8 mouse cellular contexts compared by ENCODE assay signal in genomic region chr4:136285811-136286371, GRCm38 (mm10). TPM values are rescaled to one million over a fixed set of nuclear protein-coding genes. Genes with fewer than 3 reads are reported as not detected.
DNase-seq lines count a peak whose midpoint lies in the region; ATAC-seq and TF ChIP-seq lines count a peak whose summit lies in the region.

No protein-coding gene starts in this region.

- DNase-seq in CD8-positive naive resting alpha-beta T cell, adult 2 months (ENCODE audit: low read depth in 2 of 2, low spot score in 2 of 2) = peak; percentile 90 to 94
- DNase-seq in c-Kit-positive CD71-negative TER-119-negative erythroid progenitor cells, embryonic 14.5 days (ENCODE audit: low read depth) = peak; percentile 92
- peak; percentile 94 for DNase-seq in forebrain, embryonic 10.5 days (ENCODE audit: extremely low spot score, low spot score)
- peak; percentile 98 to 99 for DNase-seq in kidney, postnatal 25 days
- DNase-seq in liver, embryonic 14.5 days (ENCODE audit: low read depth in 3 of 3, low spot score in 3 of 3) = peak; percentile 94
- peak; percentile 96 for DNase-seq in neural tube, embryonic 11.5 days (ENCODE audit: low spot score)
- DNase-seq in stomach, postnatal 0 days (ENCODE audit: low spot score) = peak; percentile 96

- H3K4me3 ChIP-seq in forebrain, embryonic 10.5 days = peak overlapping the region; percentile 68
- H3K4me3 ChIP-seq in heart, embryonic 15.5 days = peak overlapping the region; percentile 75
- peak overlapping the region; percentile 64 to 78 for H3K4me3 ChIP-seq in liver, embryonic 14.5 days (ENCODE audit: insufficient read depth in 1 of 2, low read depth in 2 of 2, low read length in 2 of 2)
- peak overlapping the region; percentile 65 for H3K4me3 ChIP-seq in neural tube, embryonic 11.5 days (ENCODE audit: low read depth, low read length)
- peak overlapping the region; percentile 67 for H3K4me3 ChIP-seq in stomach, postnatal 0 days (ENCODE audit: low read depth, low read length)

- H3K9me3 ChIP-seq in forebrain, embryonic 10.5 days = peaks cover 19% of the 10 kb centered on the region
- no peaks in the 10 kb centered on the region for H3K9me3 ChIP-seq in heart, embryonic 15.5 days (replicated peaks)
- peaks cover 3% of the 10 kb centered on the region for H3K9me3 ChIP-seq in liver, embryonic 14.5 days (ENCODE audit: control insufficient read depth, low read length)
- no peaks in the 10 kb centered on the region for H3K9me3 ChIP-seq in neural tube, embryonic 11.5 days (ENCODE audit: control insufficient read depth, low read length)
- H3K9me3 ChIP-seq in stomach, postnatal 0 days (ENCODE audit: control insufficient read depth, low read length) = no peaks in the 10 kb centered on the region

- H3K9ac ChIP-seq in heart, embryonic 15.5 days = peak overlapping the region; percentile 68
- H3K9ac ChIP-seq in liver, embryonic 14.5 days (replicated peaks) = peak overlapping the region; percentile 73
- H3K9ac ChIP-seq in neural tube, embryonic 11.5 days (ENCODE audit: low read length) = peak overlapping the region; percentile 76
- peak overlapping the region; percentile 70 for H3K9ac ChIP-seq in stomach, postnatal 0 days (ENCODE audit: low read length)

- H3K4me2 ChIP-seq in heart, embryonic 15.5 days = peak overlapping the region; percentile 91
- H3K4me2 ChIP-seq in liver, embryonic 14.5 days (ENCODE audit: low read depth) = peak overlapping the region; percentile 82
- peak overlapping the region; percentile 54 for H3K4me2 ChIP-seq in neural tube, embryonic 11.5 days (ENCODE audit: low read depth)
- peak overlapping the region; percentile 77 for H3K4me2 ChIP-seq in stomach, postnatal 0 days (replicated peaks; ENCODE audit: low read depth)

- 1% methylated on average over 29 of the region's 29 CpGs for WGBS in forebrain, embryonic 10.5 days
- under 1% methylated on average over 29 of the region's 29 CpGs for WGBS in heart, embryonic 15.5 days
- 0% methylated on average over 29 of the region's 29 CpGs for WGBS in liver, embryonic 14.5 days (ENCODE audit: insufficient replicate concordance)
- under 1% methylated on average over 29 of the region's 29 CpGs for WGBS in neural tube, embryonic 11.5 days
- WGBS in stomach, postnatal 0 days = under 1% methylated on average over 29 of the region's 29 CpGs

- TF ChIP-seq EP300 in liver, embryonic 14.5 days (IDR thresholded peaks at IDR 0.05; ENCODE audit: low read depth) = no peak
- TF ChIP-seq EP300 in stomach, postnatal 0 days (optimal IDR thresholded peaks at IDR 0.05) = no peak

- peak overlapping the region; percentile 91 for H3K27ac ChIP-seq in forebrain, embryonic 10.5 days
- H3K27ac ChIP-seq in heart, embryonic 15.5 days = peak overlapping the region; percentile 98
- peak overlapping the region; percentile 49 for H3K27ac ChIP-seq in liver, embryonic 14.5 days
- H3K27ac ChIP-seq in neural tube, embryonic 11.5 days (ENCODE audit: low read depth, low read length) = peak overlapping the region; percentile 85
- H3K27ac ChIP-seq in stomach, postnatal 0 days (replicated peaks) = peak overlapping the region; percentile 95

- H3K27me3 ChIP-seq in forebrain, embryonic 10.5 days (ENCODE audit: poor library complexity, severe bottlenecking) = peaks cover 31% of the 10 kb centered on the region
- H3K27me3 ChIP-seq in heart, embryonic 15.5 days = no peaks in the 10 kb centered on the region
- H3K27me3 ChIP-seq in liver, embryonic 14.5 days (ENCODE audit: control insufficient read depth, insufficient read depth, low read length) = no peaks in the 10 kb centered on the region; the same call in 1 of the 2 replicates
- H3K27me3 ChIP-seq in neural tube, embryonic 11.5 days (ENCODE audit: control insufficient read depth, insufficient read depth, low read length) = peaks cover 17% of the 10 kb centered on the region
- no peaks in the 10 kb centered on the region for H3K27me3 ChIP-seq in stomach, postnatal 0 days (ENCODE audit: control insufficient read depth, insufficient read depth, low read length)

- H3K36me3 ChIP-seq in forebrain, embryonic 10.5 days (replicated peaks) = peaks cover 37% of the 10 kb centered on the region
- peaks cover 40% of the 10 kb centered on the region for H3K36me3 ChIP-seq in heart, embryonic 15.5 days
- peaks cover 17% of the 10 kb centered on the region; the same call in 1 of the 2 replicates for H3K36me3 ChIP-seq in liver, embryonic 14.5 days (replicated peaks; ENCODE audit: control insufficient read depth, insufficient read depth, low read depth)
- H3K36me3 ChIP-seq in neural tube, embryonic 11.5 days (ENCODE audit: control insufficient read depth, insufficient read depth, low read length) = peaks cover 14% of the 10 kb centered on the region
- peaks cover 24% of the 10 kb centered on the region for H3K36me3 ChIP-seq in stomach, postnatal 0 days (ENCODE audit: control insufficient read depth, insufficient read depth, low read length)

- peak; percentile 86 for ATAC-seq in heart, embryonic 15.5 days (replicated peaks; ENCODE audit: insufficient number of reproducible peaks, insufficient read depth, low FRiP score, low read depth)
- peak; percentile 90 for ATAC-seq in liver, embryonic 14.5 days (ENCODE audit: insufficient read depth)
- peak; percentile 78 for ATAC-seq in neural tube, embryonic 11.5 days (ENCODE audit: insufficient read depth, low FRiP score, low TSS enrichment)
- peak; percentile 84 for ATAC-seq in stomach, postnatal 0 days (ENCODE audit: low FRiP score, low TSS enrichment)

- peaks cover 75% of the 10 kb centered on the region for H3K4me1 ChIP-seq in forebrain, embryonic 10.5 days
- peaks cover 46% of the 10 kb centered on the region for H3K4me1 ChIP-seq in heart, embryonic 15.5 days (replicated peaks)
- H3K4me1 ChIP-seq in liver, embryonic 14.5 days (replicated peaks; ENCODE audit: control insufficient read depth in 2 of 2, insufficient read depth in 2 of 2, low read length in 1 of 2) = peaks cover 7 to 9% of the 10 kb centered on the region in 2 experiments; a peak in 2 of 4 replicates
- peaks cover 22% of the 10 kb centered on the region for H3K4me1 ChIP-seq in neural tube, embryonic 11.5 days (ENCODE audit: control insufficient read depth, insufficient read depth, low read length)
- peaks cover 2% of the 10 kb centered on the region for H3K4me1 ChIP-seq in stomach, postnatal 0 days (replicated peaks; ENCODE audit: control insufficient read depth, insufficient read depth)

- TF ChIP-seq CTCF in liver, embryonic 14.5 days (IDR thresholded peaks at IDR 0.05; ENCODE audit: low read depth) = no peak
- TF ChIP-seq CTCF in stomach, postnatal 0 days (IDR thresholded peaks at IDR 0.05; ENCODE audit: low read depth) = no peak; the same call in 1 of the 2 replicates

RNA-seq across cellular contexts. Expression of gene Zfp46, which starts 1.4 kb away (rescaled TPM):
- polyA plus RNA-seq in forebrain, embryonic 10.5 days (2016; fragmentation: Nextera tagmentation; extraction: Ambion mirVana) = 21.1 and 21.8 TPM in 2 replicates
- 18.3 and 21.5 TPM in 2 replicates for polyA plus RNA-seq in heart, embryonic 15.5 days (2015; fragmentation: Nextera tagmentation; extraction: Ambion mirVana)
- polyA plus RNA-seq in liver, embryonic 14.5 days (2012; rRNA removed) = 2.6 and 2.7 TPM in 2 replicates
- polyA plus RNA-seq in liver, embryonic 14.5 days (2014; fragmentation: Nextera tagmentation; extraction: Ambion mirVana) = 2.6 and 2.9 TPM in 2 replicates
- 34.2 and 34.4 TPM in 2 replicates for polyA plus RNA-seq in neural tube, embryonic 11.5 days (2014; fragmentation: Nextera tagmentation; extraction: Ambion mirVana)
- 8.8 and 9.0 TPM in 2 replicates for polyA plus RNA-seq in stomach, postnatal 0 days (2015; fragmentation: Nextera tagmentation; extraction: Ambion mirVana)

RNA-seq across cellular contexts. Expression of gene Hnrnpr, which starts 24.9 kb away (rescaled TPM):
- 231 and 248 TPM in 2 replicates for polyA plus RNA-seq in forebrain, embryonic 10.5 days (2016; fragmentation: Nextera tagmentation; extraction: Ambion mirVana)
- polyA plus RNA-seq in heart, embryonic 15.5 days (2015; fragmentation: Nextera tagmentation; extraction: Ambion mirVana) = 84.3 and 107 TPM in 2 replicates
- 21.0 and 41.5 TPM in 2 replicates for polyA plus RNA-seq in liver, embryonic 14.5 days (2012; rRNA removed)
- 40.7 and 48.9 TPM in 2 replicates for polyA plus RNA-seq in liver, embryonic 14.5 days (2014; fragmentation: Nextera tagmentation; extraction: Ambion mirVana)
- polyA plus RNA-seq in neural tube, embryonic 11.5 days (2014; fragmentation: Nextera tagmentation; extraction: Ambion mirVana) = 183 and 184 TPM in 2 replicates
- 54.2 and 54.8 TPM in 2 replicates for polyA plus RNA-seq in stomach, postnatal 0 days (2015; fragmentation: Nextera tagmentation; extraction: Ambion mirVana)

RNA-seq across cellular contexts. Expression of gene Tcea3, which starts 38.4 kb away (rescaled TPM):
- 0.49 and 0.77 TPM in 2 replicates for polyA plus RNA-seq in forebrain, embryonic 10.5 days (2016; fragmentation: Nextera tagmentation; extraction: Ambion mirVana)
- polyA plus RNA-seq in heart, embryonic 15.5 days (2015; fragmentation: Nextera tagmentation; extraction: Ambion mirVana) = 47.7 and 61.6 TPM in 2 replicates
- polyA plus RNA-seq in liver, embryonic 14.5 days (2012; rRNA removed) = 2.3 and 4.8 TPM in 2 replicates
- polyA plus RNA-seq in liver, embryonic 14.5 days (2014; fragmentation: Nextera tagmentation; extraction: Ambion mirVana) = 12.4 and 15.6 TPM in 2 replicates
- polyA plus RNA-seq in neural tube, embryonic 11.5 days (2014; fragmentation: Nextera tagmentation; extraction: Ambion mirVana) = 6.5 and 7.4 TPM in 2 replicates
- 31.1 and 35.0 TPM in 2 replicates for polyA plus RNA-seq in stomach, postnatal 0 days (2015; fragmentation: Nextera tagmentation; extraction: Ambion mirVana)

Comparison
In these comparisons a context has a peak if more than half of its experiments do, and no peak if none do; other contexts are left out.
1. Peak in every context shown above with its lines: DNase-seq, ATAC-seq, H3K4me3 ChIP-seq and H3K27ac ChIP-seq.